Mouse (Mus musculus): Measurements from ENCODE around the gene Cela2a.

GRCm38 (mm10) chr4:141797545-141797944, 28.4 kb downstream of the Cela2a start:
- TF ChIP-seq CTCF (IDR thresholded peaks at IDR 0.05; ENCODE audit: control insufficient read depth, insufficient read depth, low read length), result no peak
- no peak for TF ChIP-seq POLR2A (IDR thresholded peaks at IDR 0.05; ENCODE audit: borderline replicate concordance, control insufficient read depth, low read depth, low read length)
